Mouse (Mus musculus): ENCODE results near the gene Csf3r. TPM values are rescaled to one million over a fixed set of nuclear protein-coding genes. Genes with fewer than 3 reads are reported as not detected.

The Csf3r gene
- polyA plus RNA-seq, 1 experiment from 2014 or later, result 0.62 TPM

DNA sequence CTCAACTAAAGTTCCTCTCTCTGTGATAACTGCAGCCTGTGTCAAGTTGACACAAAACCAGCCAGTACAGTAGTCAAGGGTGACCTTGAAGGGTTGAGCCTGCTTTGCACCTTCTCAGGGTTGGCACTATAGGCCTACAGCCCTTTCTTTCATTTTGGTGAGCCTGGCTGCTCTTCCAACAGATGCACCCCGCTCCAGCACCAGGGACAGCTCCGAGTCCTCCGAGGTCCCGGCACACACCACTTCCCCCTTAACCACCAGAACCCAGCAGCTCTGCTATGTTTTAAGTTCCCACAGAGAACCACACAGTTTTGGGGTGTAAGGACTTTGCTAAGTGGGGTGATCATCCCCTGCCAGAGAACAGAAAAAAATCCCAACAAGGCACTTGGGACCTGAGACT is 27.8 kb upstream of the Csf3r start:
- H3K4me2 ChIP-seq (ENCODE audit: low read length), result no peak overlapping the region
- 12% methylated on average over 4 of the region's 4 CpGs for WGBS
- H3K9ac ChIP-seq (ENCODE audit: low read depth, low read length), result no peak overlapping the region

DNA sequence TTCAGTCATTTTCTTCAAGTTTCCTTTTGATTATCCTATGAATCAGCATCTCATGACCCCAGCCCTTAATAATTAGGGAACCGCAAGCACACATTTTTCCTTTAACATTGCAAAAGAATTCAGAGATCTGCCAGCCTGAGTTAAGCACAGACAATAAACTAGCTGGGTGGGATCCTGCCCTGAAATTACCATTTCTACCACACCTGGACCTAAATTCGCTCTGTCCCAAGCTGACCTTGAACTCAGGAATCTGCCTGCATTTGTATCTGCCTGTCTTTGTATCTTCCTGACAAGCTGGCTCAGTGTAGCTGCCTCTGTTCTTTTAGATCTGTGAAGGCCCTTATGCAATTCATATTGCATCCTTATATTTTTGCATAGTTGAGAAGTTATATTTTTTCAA is 26.5 kb upstream of the Csf3r start:
- H3K9ac ChIP-seq (ENCODE audit: low read depth, low read length), result no peak overlapping the region
- no peak for ATAC-seq
- 91% methylated on average over 2 of the region's 2 CpGs for WGBS
- H3K36me3 ChIP-seq (ENCODE audit: control insufficient read depth, insufficient read depth, low read length), result no peaks in the 10 kb centered on the region
- no peaks in the 10 kb centered on the region for H3K27me3 ChIP-seq (ENCODE audit: control insufficient read depth, insufficient read depth, low read depth, low read length)
- no peak overlapping the region for H3K4me2 ChIP-seq (ENCODE audit: low read length)
- peaks cover 11% of the 10 kb centered on the region for H3K9me3 ChIP-seq (replicated peaks; ENCODE audit: control insufficient read depth, low read length, poor library complexity, severe bottlenecking)
- no peak overlapping the region for H3K27ac ChIP-seq (ENCODE audit: low read length)
- no peak overlapping the region for H3K4me3 ChIP-seq (ENCODE audit: low read depth, low read length)
- H3K4me1 ChIP-seq (ENCODE audit: control insufficient read depth, insufficient read depth, low read length), result no peaks in the 10 kb centered on the region

More for the DNA sequence above, 27.8 kb upstream of the Csf3r start:
- Histone ChIP-seq H3K27ac (ENCODE audit: low read length) (no peak overlapping the region), H3K4me3 (ENCODE audit: low read depth, low read length) (no peak overlapping the region), H3K27me3 (ENCODE audit: control insufficient read depth, insufficient read depth, low read depth, low read length) (no peaks in the 10 kb centered on the region), H3K36me3 (ENCODE audit: control insufficient read depth, insufficient read depth, low read length) (no peaks in the 10 kb centered on the region), H3K9me3 (replicated peaks; ENCODE audit: control insufficient read depth, low read length, poor library complexity, severe bottlenecking) (peaks cover 11% of the 10 kb centered on the region), H3K4me1 (ENCODE audit: control insufficient read depth, insufficient read depth, low read length) (no peaks in the 10 kb centered on the region)
- no peak for ATAC-seq

GRCm38 (mm10) chr4:126001311-126002199 is 22.8 kb upstream of the Csf3r start:
- Histone ChIP-seq H3K9me3 (replicated peaks; ENCODE audit: control insufficient read depth, low read length, poor library complexity, severe bottlenecking) (peaks cover 11% of the 10 kb centered on the region), H3K27me3 (ENCODE audit: control insufficient read depth, insufficient read depth, low read depth, low read length) (no peaks in the 10 kb centered on the region), H3K27ac (ENCODE audit: low read length) (no peak overlapping the region), H3K4me2 (ENCODE audit: low read length) (no peak overlapping the region), H3K4me3 (ENCODE audit: low read depth, low read length) (no peak overlapping the region), H3K36me3 (ENCODE audit: control insufficient read depth, insufficient read depth, low read length) (no peaks in the 10 kb centered on the region), H3K9ac (ENCODE audit: low read depth, low read length) (no peak overlapping the region), H3K4me1 (ENCODE audit: control insufficient read depth, insufficient read depth, low read length) (no peaks in the 10 kb centered on the region)
- 87% methylated on average over 12 of the region's 12 CpGs for WGBS
- ATAC-seq, result no peak

- no peaks in the 10 kb centered on the region for H3K4me1 ChIP-seq (ENCODE audit: control insufficient read depth, insufficient read depth, low read length)
- WGBS, result 81% methylated on average over 7 of the region's 7 CpGs
- no peaks in the 10 kb centered on the region for H3K27me3 ChIP-seq (ENCODE audit: control insufficient read depth, insufficient read depth, low read depth, low read length)
- H3K36me3 ChIP-seq (ENCODE audit: control insufficient read depth, insufficient read depth, low read length), result no peaks in the 10 kb centered on the region
- no peak overlapping the region for H3K9ac ChIP-seq (ENCODE audit: low read depth, low read length)
- H3K4me3 ChIP-seq (ENCODE audit: low read depth, low read length), result no peak overlapping the region
- no peak for ATAC-seq
- no peaks in the 10 kb centered on the region for H3K9me3 ChIP-seq (replicated peaks; ENCODE audit: control insufficient read depth, low read length, poor library complexity, severe bottlenecking)
- H3K4me2 ChIP-seq (ENCODE audit: low read length), result no peak overlapping the region
- no peak overlapping the region for H3K27ac ChIP-seq (ENCODE audit: low read length)
Observed at GRCm38 (mm10) chr4:126017676-126018332, 6.5 kb upstream of the Csf3r start.

DNA sequence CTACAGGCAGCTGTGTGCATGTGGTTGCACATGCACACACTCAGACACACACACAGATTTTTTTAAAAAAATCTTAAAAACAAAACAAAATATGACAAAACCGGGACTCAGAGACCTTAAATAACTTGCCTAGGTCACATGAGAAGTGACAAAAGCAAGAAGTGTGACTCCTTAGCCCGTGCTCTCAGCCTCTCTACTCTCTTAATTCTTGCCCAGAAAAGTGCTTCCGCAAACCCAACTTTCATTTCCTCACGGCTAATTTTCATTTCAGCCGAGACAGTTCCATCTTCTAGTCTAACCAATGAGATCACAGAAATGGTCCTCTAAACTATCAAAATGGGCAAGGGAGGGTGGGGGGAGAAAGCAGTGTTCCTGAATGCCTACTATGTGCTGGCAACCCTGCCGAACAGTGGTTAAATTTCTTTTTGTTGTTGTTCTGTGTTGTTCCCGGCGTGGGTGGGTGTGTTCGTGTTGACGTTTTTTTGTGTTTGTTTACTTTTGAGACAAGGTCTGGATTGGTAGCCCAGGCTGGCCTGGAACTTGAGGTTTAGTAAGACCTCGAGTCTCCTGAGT is 5.3 kb upstream of the Csf3r start:
- Histone ChIP-seq H3K36me3 (ENCODE audit: control insufficient read depth, insufficient read depth, low read length) (no peaks in the 10 kb centered on the region), H3K9ac (ENCODE audit: low read depth, low read length) (no peak overlapping the region), H3K9me3 (replicated peaks; ENCODE audit: control insufficient read depth, low read length, poor library complexity, severe bottlenecking) (no peaks in the 10 kb centered on the region), H3K4me2 (ENCODE audit: low read length) (no peak overlapping the region), H3K4me1 (ENCODE audit: control insufficient read depth, insufficient read depth, low read length) (no peaks in the 10 kb centered on the region), H3K27me3 (ENCODE audit: control insufficient read depth, insufficient read depth, low read depth, low read length) (no peaks in the 10 kb centered on the region), H3K4me3 (ENCODE audit: low read depth, low read length) (no peak overlapping the region), H3K27ac (ENCODE audit: low read length) (no peak overlapping the region)
- ATAC-seq, result no peak
- WGBS, result 82% methylated on average over 11 of the region's 11 CpGs

DNA sequence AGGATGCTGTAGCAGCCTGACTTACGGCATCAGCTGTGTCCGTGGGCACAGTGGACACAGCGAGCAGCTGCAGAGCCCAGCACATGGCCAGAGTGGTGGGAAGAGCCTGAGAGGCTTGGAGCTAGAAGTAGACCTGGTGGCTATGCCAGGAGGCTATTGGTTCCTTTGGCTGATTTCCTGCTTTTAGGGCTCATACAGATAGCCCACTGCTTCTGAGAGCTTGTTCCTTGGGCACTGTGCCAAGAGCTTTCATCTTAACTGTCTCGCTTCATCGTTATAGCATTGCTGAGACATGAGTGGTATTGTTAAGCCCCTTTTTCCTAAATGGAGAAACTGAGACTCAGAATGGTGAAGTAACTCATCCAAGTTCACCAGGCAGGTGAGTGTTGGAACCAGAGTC is 1.5 kb downstream of the Csf3r start:
- no peaks in the 10 kb centered on the region for H3K4me1 ChIP-seq (ENCODE audit: control insufficient read depth, insufficient read depth, low read length)
- H3K9ac ChIP-seq (ENCODE audit: low read depth, low read length), result no peak overlapping the region
- no peak overlapping the region for H3K4me3 ChIP-seq (ENCODE audit: low read depth, low read length)
- ATAC-seq, result no peak
- no peaks in the 10 kb centered on the region for H3K27me3 ChIP-seq (ENCODE audit: control insufficient read depth, insufficient read depth, low read depth, low read length)
- H3K27ac ChIP-seq (ENCODE audit: low read length), result no peak overlapping the region
- WGBS, result 81% methylated on average over 5 of the region's 5 CpGs
- H3K4me2 ChIP-seq (ENCODE audit: low read length), result no peak overlapping the region
- no peaks in the 10 kb centered on the region for H3K9me3 ChIP-seq (replicated peaks; ENCODE audit: control insufficient read depth, low read length, poor library complexity, severe bottlenecking)
- no peaks in the 10 kb centered on the region for H3K36me3 ChIP-seq (ENCODE audit: control insufficient read depth, insufficient read depth, low read length)

DNA sequence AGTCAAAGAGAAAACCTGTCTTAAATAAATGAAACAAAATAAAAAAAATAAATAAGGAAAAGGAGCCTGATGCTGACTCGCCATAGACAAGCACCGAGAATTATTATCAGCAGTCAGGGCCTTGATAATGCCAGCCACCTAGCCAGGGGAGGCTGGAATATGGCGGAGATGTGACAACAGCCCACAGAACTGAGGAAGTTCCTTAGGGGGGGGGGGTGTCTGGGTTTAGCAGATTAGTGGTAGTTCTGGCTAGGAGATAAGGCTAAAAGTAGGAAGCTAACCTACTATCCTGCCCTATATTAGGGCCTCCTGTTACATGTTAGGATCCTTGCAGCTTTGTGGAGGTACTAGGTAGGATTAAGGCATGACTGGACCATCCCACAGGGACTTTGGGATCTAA is 3.6 kb downstream of the Csf3r start:
- Histone ChIP-seq H3K4me3 (ENCODE audit: low read depth, low read length) (no peak overlapping the region), H3K36me3 (ENCODE audit: control insufficient read depth, insufficient read depth, low read length) (no peaks in the 10 kb centered on the region), H3K4me1 (ENCODE audit: control insufficient read depth, insufficient read depth, low read length) (no peaks in the 10 kb centered on the region), H3K27ac (ENCODE audit: low read length) (no peak overlapping the region), H3K9me3 (replicated peaks; ENCODE audit: control insufficient read depth, low read length, poor library complexity, severe bottlenecking) (no peaks in the 10 kb centered on the region), H3K27me3 (ENCODE audit: control insufficient read depth, insufficient read depth, low read depth, low read length) (no peaks in the 10 kb centered on the region), H3K4me2 (ENCODE audit: low read length) (no peak overlapping the region), H3K9ac (ENCODE audit: low read depth, low read length) (no peak overlapping the region)
- ATAC-seq, result no peak
- WGBS, result 82% methylated on average over 3 of the region's 3 CpGs

DNA sequence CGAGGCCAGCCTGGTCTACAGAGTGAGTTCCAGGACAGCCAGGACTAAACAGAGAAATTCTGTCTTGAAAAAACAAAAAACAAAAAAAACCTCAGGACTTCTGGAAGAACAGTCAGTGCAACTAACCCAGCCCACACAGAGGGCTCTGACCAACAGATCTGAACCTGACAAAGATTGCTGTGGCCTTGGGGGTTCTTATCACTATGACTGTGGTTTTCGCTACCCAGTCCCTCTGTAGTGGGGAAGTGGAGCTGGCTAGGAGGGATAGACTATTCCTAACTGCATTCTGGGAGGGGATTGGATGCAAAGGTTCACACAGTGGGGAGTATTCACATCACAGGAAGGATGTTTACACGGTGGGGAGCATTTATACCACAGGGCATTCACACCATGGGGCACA is 4.7 kb downstream of the Csf3r start:
- ATAC-seq, result no peak
- 75% methylated on average over 3 of the region's 3 CpGs for WGBS
- no peak overlapping the region for H3K4me2 ChIP-seq (ENCODE audit: low read length)

GRCm38 (mm10) chr4:126030705-126031104 is 6.4 kb downstream of the Csf3r start:
- Histone ChIP-seq H3K9me3 (replicated peaks; ENCODE audit: control insufficient read depth, low read length, poor library complexity, severe bottlenecking) (no peaks in the 10 kb centered on the region), H3K36me3 (ENCODE audit: control insufficient read depth, insufficient read depth, low read length) (no peaks in the 10 kb centered on the region), H3K4me2 (ENCODE audit: low read length) (no peak overlapping the region), H3K4me1 (ENCODE audit: control insufficient read depth, insufficient read depth, low read length) (no peaks in the 10 kb centered on the region), H3K27me3 (ENCODE audit: control insufficient read depth, insufficient read depth, low read depth, low read length) (no peaks in the 10 kb centered on the region), H3K9ac (ENCODE audit: low read depth, low read length) (no peak overlapping the region), H3K27ac (ENCODE audit: low read length) (no peak overlapping the region), H3K4me3 (ENCODE audit: low read depth, low read length) (no peak overlapping the region)
- no peak for ATAC-seq
- 80% methylated on average over 5 of the region's 5 CpGs for WGBS

More for the DNA sequence above, 4.7 kb downstream of the Csf3r start:
- H3K27me3 ChIP-seq (ENCODE audit: control insufficient read depth, insufficient read depth, low read depth, low read length), result no peaks in the 10 kb centered on the region
- H3K9me3 ChIP-seq (replicated peaks; ENCODE audit: control insufficient read depth, low read length, poor library complexity, severe bottlenecking), result no peaks in the 10 kb centered on the region
- no peaks in the 10 kb centered on the region for H3K36me3 ChIP-seq (ENCODE audit: control insufficient read depth, insufficient read depth, low read length)
- H3K27ac ChIP-seq (ENCODE audit: low read length), result no peak overlapping the region
- H3K9ac ChIP-seq (ENCODE audit: low read depth, low read length), result no peak overlapping the region
- H3K4me3 ChIP-seq (ENCODE audit: low read depth, low read length), result no peak overlapping the region
- no peaks in the 10 kb centered on the region for H3K4me1 ChIP-seq (ENCODE audit: control insufficient read depth, insufficient read depth, low read length)
